Mouse (Mus musculus) embryonic fibroblast, embryonic 13.5 days (primary cell): Measurements from ENCODE around the gene Gm973.

Experiments used
- CTCF ChIP-seq: IDR thresholded peaks from 2 replicates; pipeline ENCODE4 v1.5.1; 2011; ENCODE audit warnings: mild to moderate bottlenecking, control low read depth, low read length, moderate library complexity, borderline replicate concordance; ENCODE audit not compliant: insufficient read depth
- POLR2A ChIP-seq: IDR thresholded peaks from 2 replicates; pipeline ENCODE4 v1.6.1; 2011; ENCODE audit warnings: low read depth, mild to moderate bottlenecking, control low read depth, low read length, moderate library complexity

DNA sequence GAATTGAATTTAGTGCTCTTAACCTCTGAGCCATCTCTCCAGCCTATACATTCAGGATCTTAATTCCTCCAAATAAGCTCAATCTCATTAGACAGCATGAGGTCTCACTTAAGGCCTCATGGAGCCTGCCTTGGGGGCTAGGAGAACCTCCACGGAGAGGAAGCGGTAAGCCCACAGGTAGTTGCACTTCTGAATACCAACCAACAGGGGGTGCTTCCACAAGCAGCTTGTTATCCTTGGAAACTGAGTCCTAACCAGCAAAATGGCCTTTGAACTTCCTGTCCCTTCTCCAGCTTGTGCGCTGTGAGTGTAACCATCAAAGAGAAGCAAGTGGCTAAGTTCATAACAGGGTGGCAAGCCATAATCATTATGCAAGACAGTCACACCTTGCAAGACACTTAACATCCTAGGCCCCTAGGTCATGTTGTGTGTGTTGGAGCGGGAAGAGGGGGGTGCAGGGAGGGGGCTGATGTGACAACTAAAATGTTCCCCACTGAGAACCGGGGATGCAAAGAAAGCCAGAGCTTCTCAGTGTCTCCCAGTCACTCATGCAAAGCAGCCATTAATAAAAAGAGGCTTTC is 7.4 kb downstream of the Gm973 start:
- TF ChIP-seq POLR2A (no peak), CTCF (no peak)
